Mouse (Mus musculus) cerebellum, adult 11-12 months (tissue): ENCODE results near the gene Gm8906.
"Not testable (repeated sequence)": the region's sequence is repeated elsewhere in the genome, so short reads cannot be mapped to it uniquely, and the experiment has no call there.

Source experiments
- DNase-seq: peaks from one replicate; pipeline ENCODE4 v3.0.0; 2022

The Gm8906 gene

DNA sequence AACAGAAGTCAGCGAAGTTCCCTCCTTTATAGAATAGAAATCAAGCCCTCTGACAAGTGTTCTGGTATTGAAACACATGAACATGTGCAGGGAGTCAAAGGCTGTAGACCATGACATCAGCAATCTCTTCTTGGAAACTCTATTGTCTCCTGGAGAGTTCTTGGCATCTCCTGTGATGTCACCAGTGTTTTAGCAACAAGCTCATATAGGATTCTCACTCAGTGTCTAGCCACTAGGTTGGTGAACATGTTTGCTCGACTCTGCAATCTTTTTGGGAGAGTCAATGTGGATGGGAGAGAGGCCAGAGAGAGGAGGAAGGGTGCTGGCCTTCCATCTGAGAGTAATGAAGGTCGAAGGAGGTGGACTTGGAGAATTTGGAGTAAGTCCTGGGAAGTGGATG is at the start of gene Gm8906:
Gm8906 (plus strand) TSS at position 301 of the 400 bp plus-strand sequence.
- not testable (repeated sequence) for DNase-seq
